Mouse (Mus musculus): ENCODE results near the gene Znhit3. TPM values are rescaled to one million over a fixed set of nuclear protein-coding genes. Genes with fewer than 3 reads are reported as not detected.

Gene Znhit3
- polyA plus RNA-seq (2012; rRNA removed): 2.7 and 3.1 TPM in 2 replicates

GRCm38 (mm10) chr11:84916053-84916702 is at the start of gene Znhit3:
Gene Znhit3 (minus strand): TSS chr11:84916366.

GRCm38 (mm10) chr11:84957591-84958270 is 41.6 kb upstream of the Znhit3 start, which contains the start of gene Car4:
Gene Car4 (plus strand): TSS chr11:84957786.

GRCm38 (mm10) chr11:84879772-84880464 is 36.2 kb downstream of the Znhit3 start, which contains the start of the genes Myo19 and Pigw:
Gene Myo19 (plus strand): TSS chr11:84880148.
Gene Pigw (minus strand): TSS chr11:84880285.

GRCm38 (mm10) chr11:84870337-84871043 is 45.7 kb downstream of the Znhit3 start, which contains the start of gene Ggnbp2:
Gene Ggnbp2 (minus strand): TSS chr11:84870817.

Other genes with a start within 250 kb of the Znhit3 start
- 4.8 and 5.2 TPM in 2 replicates for gene Mrm1, start 96.9 kb downstream of the Znhit3 start, polyA plus RNA-seq (2012; rRNA removed)
- 28.4 and 34.5 TPM in 2 replicates for gene Dhrs11, start 87.4 kb downstream of the Znhit3 start, polyA plus RNA-seq (2012; rRNA removed)
- 2.3 and 2.8 TPM in 2 replicates for gene Ggnbp2, start 45.5 kb downstream of the Znhit3 start, polyA plus RNA-seq (2012; rRNA removed)
- 13.3 and 13.9 TPM in 2 replicates for gene Myo19, start 36.2 kb downstream of the Znhit3 start, polyA plus RNA-seq (2012; rRNA removed)
- gene Pigw, start 36.1 kb downstream of the Znhit3 start, polyA plus RNA-seq (2012; rRNA removed): 0.39 and 0.43 TPM in 2 replicates
- 3.5 and 3.8 TPM in 2 replicates for gene Car4, start 41.4 kb upstream of the Znhit3 start, polyA plus RNA-seq (2012; rRNA removed)
- 0.90 and 0.96 TPM in 2 replicates for gene Usp32, start 223.8 kb upstream of the Znhit3 start, polyA plus RNA-seq (2012; rRNA removed)